Mouse (Mus musculus) forebrain, embryonic 14.5 days (tissue): ENCODE measurements at regions not wholly inside any gene's neighbourhood (a gene's known extent, or its start where the extent isn't known, plus 50 kb on each side); places are given as distances from the start of the nearest gene placed in this dataset.

Experiments used
- ATAC-seq: fragments of 200-750 bp; cut with Nextera tagmentation; 2 replicates; pipeline ENCODE4 v1.8.0; 2017; ENCODE audit warnings: mild to moderate bottlenecking, moderate library complexity
- DNase-seq: peaks from one replicate; pipeline ENCODE4 v3.0.0-alpha.2; 2015; ENCODE audit warnings: low spot score
- H3K27ac ChIP-seq: fragments of 300-500 bp; sonication (generic); 2 replicates; pipeline ENCODE4 v1.5.1; 2014; ENCODE audit warnings: low read depth, mild to moderate bottlenecking, control low read depth, low read length, moderate library complexity
- H3K27me3 ChIP-seq: fragments of 300-500 bp; sonication (generic); replicated peaks from 2 replicates; pipeline ENCODE4 v1.6.1; 2014; ENCODE audit warnings: low read length, control low read depth, mixed read lengths; ENCODE audit not compliant: control insufficient read depth, insufficient read depth
- H3K36me3 ChIP-seq: fragments of 300-500 bp; sonication (generic); 2 replicates; pipeline ENCODE4 v1.6.1; 2014; ENCODE audit warnings: low read length, control low read depth; ENCODE audit not compliant: control insufficient read depth, insufficient read depth
- H3K4me1 ChIP-seq: fragments of 300-500 bp; sonication (generic); 2 replicates; pipeline ENCODE4 v1.6.1; 2014; ENCODE audit warnings: antibody characterized with exemption, low read length, control low read depth; ENCODE audit not compliant: control insufficient read depth, insufficient read depth
- H3K4me2 ChIP-seq: fragments of 300-500 bp; sonication (generic); 2 replicates; pipeline ENCODE4 v1.6.1; 2014; ENCODE audit warnings: mild to moderate bottlenecking, control low read depth, low read length
- H3K4me3 ChIP-seq: fragments of 300-500 bp; sonication (generic); 2 replicates; pipeline ENCODE4 v1.5.1; 2014; ENCODE audit warnings: low read depth, low read length, control low read depth
- H3K9ac ChIP-seq: fragments of 300-500 bp; sonication (generic); 2 replicates; pipeline ENCODE4 v1.6.1; 2014; ENCODE audit warnings: mild to moderate bottlenecking, low read length, control low read depth, moderate library complexity
- H3K9me3 ChIP-seq: fragments of 300-500 bp; sonication (generic); replicated peaks from 2 replicates; pipeline ENCODE4 v1.6.1; 2016; ENCODE audit warnings: low read length, control low read depth, mixed read lengths; ENCODE audit not compliant: control insufficient read depth
- WGBS: fragments of 180-500 bp; shearing (Covaris S2); extraction: QIAGEN DNeasy Blood & Tissue Kit; methylation state at CpG from one replicate; pipeline ENCODE4 v1.1.7; 2014; 5-methylcytosine and 5-hydroxymethylcytosine counted together

- H3K4me2 ChIP-seq = no peak overlapping the region
- DNase-seq (no peak), ATAC-seq (no peak)
- H3K9me3 ChIP-seq = no peaks in the 10 kb centered on the region
- H3K9ac ChIP-seq = no peak overlapping the region
- no peaks in the 10 kb centered on the region for H3K36me3 ChIP-seq
- no peak overlapping the region for H3K4me3 ChIP-seq
- no peak overlapping the region for H3K27ac ChIP-seq
- no peaks in the 10 kb centered on the region for H3K4me1 ChIP-seq
- H3K27me3 ChIP-seq = no peaks in the 10 kb centered on the region
- WGBS = 79% methylated on average over 15 of the region's 15 CpGs
Measured at GRCm38 (mm10) chr5:73782214-73783091, 131.3 kb downstream of the Spata18 start.

GRCm38 (mm10) chr5:73787275-73787674 lies 136.1 kb downstream of the Spata18 start:
- Histone ChIP-seq H3K9ac (no peak overlapping the region), H3K36me3 (no peaks in the 10 kb centered on the region), H3K27me3 (no peaks in the 10 kb centered on the region), H3K27ac (no peak overlapping the region), H3K9me3 (no peaks in the 10 kb centered on the region), H3K4me2 (no peak overlapping the region), H3K4me3 (no peak overlapping the region), H3K4me1 (no peaks in the 10 kb centered on the region)
- DNase-seq (no peak), ATAC-seq (no peak)
- WGBS = 75% methylated on average over 5 of the region's 5 CpGs

GRCm38 (mm10) chr5:73792216-73792615 lies 141.0 kb downstream of the Spata18 start:
- Histone ChIP-seq H3K27me3 (no peaks in the 10 kb centered on the region), H3K4me1 (no peaks in the 10 kb centered on the region), H3K4me2 (no peak overlapping the region), H3K9me3 (no peaks in the 10 kb centered on the region), H3K9ac (no peak overlapping the region), H3K4me3 (no peak overlapping the region), H3K27ac (no peak overlapping the region), H3K36me3 (no peaks in the 10 kb centered on the region)
- no peak for DNase-seq
- ATAC-seq = no peak
- WGBS = 83% methylated on average over 3 of the region's 3 CpGs

- no peak overlapping the region for H3K4me2 ChIP-seq
- peak overlapping the region; percentile 16; the same call in 1 of the 2 replicates for H3K27ac ChIP-seq
- WGBS = 46% methylated on average over 2 of the region's 2 CpGs
- no peaks in the 10 kb centered on the region for H3K4me1 ChIP-seq
- no peaks in the 10 kb centered on the region for H3K27me3 ChIP-seq
- H3K36me3 ChIP-seq = no peaks in the 10 kb centered on the region
- no peaks in the 10 kb centered on the region for H3K9me3 ChIP-seq
- no peak overlapping the region for H3K9ac ChIP-seq
- ATAC-seq = no peak
- no peak overlapping the region for H3K4me3 ChIP-seq
- peak; percentile 69 for DNase-seq
Measured at GRCm38 (mm10) chr5:73796201-73796600, 145.0 kb downstream of the Spata18 start.

- 69% methylated on average over 3 of the region's 3 CpGs for WGBS
- no peak for ATAC-seq
- Histone ChIP-seq H3K27ac (no peak overlapping the region), H3K4me2 (no peak overlapping the region), H3K9ac (no peak overlapping the region), H3K36me3 (no peaks in the 10 kb centered on the region), H3K4me3 (no peak overlapping the region), H3K27me3 (no peaks in the 10 kb centered on the region), H3K4me1 (no peaks in the 10 kb centered on the region), H3K9me3 (no peaks in the 10 kb centered on the region)
- no peak for DNase-seq
Measured at GRCm38 (mm10) chr5:73797980-73798379, 146.8 kb downstream of the Spata18 start.

- H3K9me3 ChIP-seq = no peaks in the 10 kb centered on the region
- ATAC-seq (no peak), DNase-seq (no peak)
- no peak overlapping the region for H3K4me3 ChIP-seq
- 93% methylated on average over 1 of the region's 1 CpGs for WGBS
- H3K4me1 ChIP-seq = no peaks in the 10 kb centered on the region
- H3K9ac ChIP-seq = no peak overlapping the region
- no peak overlapping the region for H3K4me2 ChIP-seq
- H3K27me3 ChIP-seq = no peaks in the 10 kb centered on the region
- no peaks in the 10 kb centered on the region for H3K36me3 ChIP-seq
- no peak overlapping the region for H3K27ac ChIP-seq
Measured at GRCm38 (mm10) chr5:73803431-73803830, 152.3 kb downstream of the Spata18 start.

- no peak overlapping the region for H3K27ac ChIP-seq
- ATAC-seq (no peak), DNase-seq (no peak)
- H3K4me2 ChIP-seq = no peak overlapping the region
- no peak overlapping the region for H3K4me3 ChIP-seq
- no peaks in the 10 kb centered on the region for H3K4me1 ChIP-seq
- 76% methylated on average over 4 of the region's 4 CpGs for WGBS
- H3K9ac ChIP-seq = no peak overlapping the region
- no peaks in the 10 kb centered on the region for H3K27me3 ChIP-seq
- no peaks in the 10 kb centered on the region for H3K36me3 ChIP-seq
- H3K9me3 ChIP-seq = no peaks in the 10 kb centered on the region
Measured at GRCm38 (mm10) chr5:73804556-73805230, 153.5 kb downstream of the Spata18 start.

- no peak for ATAC-seq
- 88% methylated on average over 3 of the region's 3 CpGs for WGBS
Measured at GRCm38 (mm10) chr5:73810660-73811059, 159.5 kb downstream of the Spata18 start.

GRCm38 (mm10) chr5:73811094-73811521 lies 159.9 kb downstream of the Spata18 start:
- Histone ChIP-seq H3K27ac (no peak overlapping the region), H3K9ac (no peak overlapping the region)

More at GRCm38 (mm10) chr5:73810660-73811059, 159.5 kb downstream of the Spata18 start:
- Histone ChIP-seq H3K4me1 (no peaks in the 10 kb centered on the region), H3K27me3 (no peaks in the 10 kb centered on the region), H3K27ac (no peak overlapping the region), H3K9ac (no peak overlapping the region), H3K4me3 (no peak overlapping the region), H3K36me3 (no peaks in the 10 kb centered on the region), H3K4me2 (no peak overlapping the region), H3K9me3 (no peaks in the 10 kb centered on the region)
- no peak for DNase-seq

More at GRCm38 (mm10) chr5:73811094-73811521, 159.9 kb downstream of the Spata18 start:
- H3K9me3 ChIP-seq = no peaks in the 10 kb centered on the region
- H3K4me2 ChIP-seq = no peak overlapping the region
- ATAC-seq (no peak), DNase-seq (no peak)
- H3K36me3 ChIP-seq = no peaks in the 10 kb centered on the region
- no peaks in the 10 kb centered on the region for H3K27me3 ChIP-seq
- no peaks in the 10 kb centered on the region for H3K4me1 ChIP-seq
- WGBS = 90% methylated on average over 3 of the region's 3 CpGs
- H3K4me3 ChIP-seq = no peak overlapping the region
